Mouse (Mus musculus): ENCODE measurements around the gene Tenm3. TPM values are rescaled to one million over a fixed set of nuclear protein-coding genes. Genes with fewer than 3 reads are reported as not detected.

Tenm3 gene
- polyA plus RNA-seq, 1 experiment from 2014 or later: 48.5 TPM

- Histone ChIP-seq H3K9me3 (replicated peaks) (no peaks in the 10 kb centered on the region), H3K27me3 (ENCODE audit: low read depth, poor library complexity, severe bottlenecking) (0 out of 2 replicates have a peak, but pooled peaks cover 7% of the 10 kb centered on the region), H3K4me3 (peak overlapping the region; percentile 46), H3K4me1 (peaks cover 49% of the 10 kb centered on the region), H3K27ac (peak overlapping the region; percentile 81), H3K36me3 (peaks cover 4% of the 10 kb centered on the region)
- no peak for DNase-seq (ENCODE audit: low spot score)
- 24% methylated on average over 16 of the region's 16 CpGs for WGBS
Measured at GRCm38 (mm10) chr8:48221724-48222428, 621.9 kb downstream of the Tenm3 start.

- peaks cover 49% of the 10 kb centered on the region for H3K4me1 ChIP-seq
- 78% methylated on average over 11 of the region's 11 CpGs for WGBS
- no peak for DNase-seq (ENCODE audit: low spot score)
- H3K27ac ChIP-seq: peak overlapping the region; percentile 68
- peaks cover 12% of the 10 kb centered on the region; the same call in 1 of the 2 replicates for H3K27me3 ChIP-seq (ENCODE audit: low read depth, poor library complexity, severe bottlenecking)
- H3K36me3 ChIP-seq: no peaks in the 10 kb centered on the region
- no peaks in the 10 kb centered on the region for H3K9me3 ChIP-seq (replicated peaks)
- peak overlapping the region; percentile 46 for H3K4me3 ChIP-seq
Measured at GRCm38 (mm10) chr8:48221304-48221703, 622.4 kb downstream of the Tenm3 start.

GRCm38 (mm10) chr8:48220529-48221181, 623.1 kb downstream of the Tenm3 start:
- peak overlapping the region; percentile 68 for H3K27ac ChIP-seq
- DNase-seq (ENCODE audit: low spot score): peak; percentile 72
- no peaks in the 10 kb centered on the region for H3K36me3 ChIP-seq
- H3K4me3 ChIP-seq: peak overlapping the region; percentile 46; the same call in 1 of the 2 replicates
- 52% methylated on average over 25 of the region's 25 CpGs for WGBS
- H3K9me3 ChIP-seq (replicated peaks): no peaks in the 10 kb centered on the region
- peaks cover 18% of the 10 kb centered on the region for H3K27me3 ChIP-seq (ENCODE audit: low read depth, poor library complexity, severe bottlenecking)
- H3K4me1 ChIP-seq: peaks cover 49% of the 10 kb centered on the region

DNA sequence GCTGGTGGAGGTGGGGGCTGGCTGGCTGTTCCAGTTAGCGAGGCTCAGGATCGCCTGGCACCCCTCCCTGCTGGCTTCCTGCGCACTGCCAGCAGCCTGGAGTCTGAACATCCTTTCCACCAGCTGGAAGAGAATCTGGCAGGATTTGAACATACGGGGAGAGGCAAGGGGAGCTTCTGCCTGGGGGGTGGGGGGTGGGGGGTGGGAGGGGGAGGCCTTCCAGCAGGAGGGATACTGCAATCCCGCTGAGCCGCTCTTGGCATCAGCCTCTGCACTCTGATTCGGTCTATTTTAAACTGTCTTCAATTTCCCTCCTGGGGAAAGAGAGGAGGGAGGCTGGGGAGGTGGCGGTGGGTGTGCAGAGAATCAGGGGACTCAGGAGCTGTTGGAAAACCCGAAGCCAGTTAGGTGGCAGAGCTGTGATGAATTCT, 628.7 kb downstream of the Tenm3 start:
- Histone ChIP-seq H3K36me3 (no peaks in the 10 kb centered on the region), H3K4me3 (no peak overlapping the region), H3K27ac (peak overlapping the region; percentile 34; the same call in 1 of the 2 replicates), H3K9me3 (replicated peaks) (no peaks in the 10 kb centered on the region), H3K27me3 (ENCODE audit: low read depth, poor library complexity, severe bottlenecking) (peaks cover 23% of the 10 kb centered on the region), H3K4me1 (peaks cover 19% of the 10 kb centered on the region)
- DNase-seq (ENCODE audit: low spot score): no peak
- WGBS: 44% methylated on average over 9 of the region's 9 CpGs

GRCm38 (mm10) chr8:48214386-48214785, 629.4 kb downstream of the Tenm3 start:
- no peak overlapping the region for H3K27ac ChIP-seq
- peaks cover 23% of the 10 kb centered on the region for H3K27me3 ChIP-seq (ENCODE audit: low read depth, poor library complexity, severe bottlenecking)
- no peaks in the 10 kb centered on the region for H3K9me3 ChIP-seq (replicated peaks)
- WGBS: 77% methylated on average over 6 of the region's 6 CpGs
- no peak overlapping the region for H3K4me3 ChIP-seq
- peaks cover 12% of the 10 kb centered on the region for H3K4me1 ChIP-seq
- DNase-seq (ENCODE audit: low spot score): no peak
- no peaks in the 10 kb centered on the region for H3K36me3 ChIP-seq

- Histone ChIP-seq H3K4me3 (no peak overlapping the region), H3K27ac (no peak overlapping the region), H3K9me3 (replicated peaks) (no peaks in the 10 kb centered on the region), H3K27me3 (ENCODE audit: low read depth, poor library complexity, severe bottlenecking) (peaks cover 18% of the 10 kb centered on the region), H3K4me1 (peaks cover 17% of the 10 kb centered on the region), H3K36me3 (no peaks in the 10 kb centered on the region)
- WGBS: 88% methylated on average over 9 of the region's 9 CpGs
- no peak for DNase-seq (ENCODE audit: low spot score)
Measured at GRCm38 (mm10) chr8:48211931-48212330, 631.8 kb downstream of the Tenm3 start.

GRCm38 (mm10) chr8:48207567-48207966, 636.2 kb downstream of the Tenm3 start:
- no peaks in the 10 kb centered on the region for H3K9me3 ChIP-seq (replicated peaks)
- no peak overlapping the region for H3K4me3 ChIP-seq
- DNase-seq (ENCODE audit: low spot score): no peak
- H3K4me1 ChIP-seq: peaks cover 36% of the 10 kb centered on the region
- no peaks in the 10 kb centered on the region; the same call in 1 of the 2 replicates for H3K27me3 ChIP-seq (ENCODE audit: low read depth, poor library complexity, severe bottlenecking)
- 94% methylated on average over 6 of the region's 6 CpGs for WGBS
- no peak overlapping the region for H3K27ac ChIP-seq
- H3K36me3 ChIP-seq: no peaks in the 10 kb centered on the region

DNA sequence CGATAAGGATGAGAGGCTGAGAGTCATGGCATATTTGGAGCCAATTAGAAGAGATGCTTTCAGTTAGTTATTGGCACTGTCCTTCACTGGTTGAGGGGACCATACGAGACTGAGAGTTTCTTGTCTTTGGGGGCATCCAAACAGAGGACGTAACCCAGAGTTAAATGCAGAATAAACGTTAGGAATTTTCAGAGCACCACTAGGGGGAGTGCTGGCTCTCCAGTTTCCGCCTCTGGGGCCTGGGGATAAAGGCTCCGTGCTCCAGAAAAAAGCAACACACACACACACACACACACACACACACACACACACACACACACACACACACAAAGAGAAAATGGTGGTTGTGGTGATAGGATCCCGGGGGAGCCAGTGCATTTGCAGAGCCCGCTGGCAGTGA, 636.8 kb downstream of the Tenm3 start:
- 77% methylated on average over 8 of the region's 8 CpGs for WGBS
- Histone ChIP-seq H3K36me3 (no peaks in the 10 kb centered on the region), H3K27me3 (ENCODE audit: low read depth, poor library complexity, severe bottlenecking) (no peaks in the 10 kb centered on the region), H3K4me1 (peaks cover 36% of the 10 kb centered on the region), H3K27ac (no peak overlapping the region), H3K9me3 (replicated peaks) (no peaks in the 10 kb centered on the region), H3K4me3 (no peak overlapping the region)
- DNase-seq (ENCODE audit: low spot score): no peak

DNA sequence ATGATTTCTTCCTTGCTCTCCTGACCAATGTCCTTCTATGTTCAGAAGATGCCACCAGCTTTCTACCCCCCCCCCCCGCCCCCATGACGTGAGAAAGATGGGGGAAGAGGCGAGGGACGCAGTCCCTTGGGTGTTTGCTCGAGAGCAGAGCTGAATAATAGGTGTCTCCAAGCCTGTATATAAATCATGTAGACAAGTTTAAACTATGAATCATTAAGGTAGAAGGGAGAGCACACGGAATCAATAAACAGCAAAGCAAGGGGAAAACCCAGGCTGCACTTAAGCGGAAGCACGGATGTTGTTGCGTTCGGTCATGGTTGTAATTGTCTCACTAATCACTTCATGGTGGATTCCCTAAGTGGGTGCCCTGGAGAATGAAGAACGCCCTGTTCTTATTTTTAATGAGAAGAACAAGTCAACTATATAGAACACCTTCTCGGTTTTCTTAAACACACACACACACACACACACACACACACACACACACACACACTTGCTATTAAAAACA, 638.9 kb downstream of the Tenm3 start:
- H3K36me3 ChIP-seq: no peaks in the 10 kb centered on the region
- WGBS: 38% methylated on average over 12 of the region's 12 CpGs
- no peaks in the 10 kb centered on the region for H3K27me3 ChIP-seq (ENCODE audit: low read depth, poor library complexity, severe bottlenecking)
- H3K9me3 ChIP-seq (replicated peaks): no peaks in the 10 kb centered on the region
- H3K4me3 ChIP-seq: no peak overlapping the region
- no peak for DNase-seq (ENCODE audit: low spot score)
- H3K4me1 ChIP-seq: peaks cover 36% of the 10 kb centered on the region
- peak overlapping the region; percentile 31 for H3K27ac ChIP-seq

GRCm38 (mm10) chr8:48204114-48204837, 639.5 kb downstream of the Tenm3 start:
- no peaks in the 10 kb centered on the region for H3K36me3 ChIP-seq
- DNase-seq (ENCODE audit: low spot score): no peak
- no peak overlapping the region for H3K4me3 ChIP-seq
- H3K4me1 ChIP-seq: peaks cover 36% of the 10 kb centered on the region
- H3K27ac ChIP-seq: peak overlapping the region; percentile 46
- WGBS: 76% methylated on average over 13 of the region's 13 CpGs
- H3K9me3 ChIP-seq (replicated peaks): no peaks in the 10 kb centered on the region
- H3K27me3 ChIP-seq (ENCODE audit: low read depth, poor library complexity, severe bottlenecking): no peaks in the 10 kb centered on the region

GRCm38 (mm10) chr8:48203611-48204010, 640.1 kb downstream of the Tenm3 start:
- Histone ChIP-seq H3K36me3 (no peaks in the 10 kb centered on the region), H3K27me3 (ENCODE audit: low read depth, poor library complexity, severe bottlenecking) (no peaks in the 10 kb centered on the region), H3K4me3 (no peak overlapping the region), H3K27ac (peak overlapping the region; percentile 46; the same call in 1 of the 2 replicates), H3K9me3 (replicated peaks) (no peaks in the 10 kb centered on the region), H3K4me1 (peaks cover 36% of the 10 kb centered on the region)
- 84% methylated on average over 9 of the region's 9 CpGs for WGBS
- DNase-seq (ENCODE audit: low spot score): no peak

DNA sequence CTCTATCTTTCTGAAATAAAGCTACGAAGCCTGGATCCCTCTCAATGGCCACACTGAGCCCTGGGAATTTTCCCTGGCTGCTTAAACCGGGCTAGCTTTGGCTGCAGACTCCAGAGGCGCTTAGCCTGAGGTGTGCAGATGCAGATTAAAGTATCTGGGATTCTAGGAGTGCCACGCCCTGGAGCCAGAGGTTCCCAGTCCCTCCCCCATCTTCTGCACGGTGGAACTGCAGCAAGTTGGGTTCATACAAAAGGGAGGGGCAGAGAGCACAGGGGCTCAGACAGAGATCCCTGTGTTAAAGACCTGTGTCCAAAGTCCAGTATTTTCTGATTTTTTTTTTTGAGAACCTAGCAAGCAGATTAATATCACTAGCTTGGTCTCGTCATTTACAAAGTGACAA, 640.6 kb downstream of the Tenm3 start:
- no peaks in the 10 kb centered on the region for H3K27me3 ChIP-seq (ENCODE audit: low read depth, poor library complexity, severe bottlenecking)
- DNase-seq (ENCODE audit: low spot score): no peak
- H3K4me3 ChIP-seq: no peak overlapping the region
- 68% methylated on average over 6 of the region's 6 CpGs for WGBS
- peaks cover 36% of the 10 kb centered on the region for H3K4me1 ChIP-seq
- no peaks in the 10 kb centered on the region for H3K9me3 ChIP-seq (replicated peaks)
- no peaks in the 10 kb centered on the region for H3K36me3 ChIP-seq
- no peak overlapping the region for H3K27ac ChIP-seq

GRCm38 (mm10) chr8:48202632-48203031, 641.1 kb downstream of the Tenm3 start:
- H3K4me1 ChIP-seq: peaks cover 31% of the 10 kb centered on the region
- 79% methylated on average over 3 of the region's 3 CpGs for WGBS

More at GRCm38 (mm10) chr8:48202632-48203031, 641.1 kb downstream of the Tenm3 start:
- Histone ChIP-seq H3K27ac (no peak overlapping the region), H3K36me3 (no peaks in the 10 kb centered on the region), H3K4me3 (no peak overlapping the region), H3K9me3 (replicated peaks) (no peaks in the 10 kb centered on the region), H3K27me3 (ENCODE audit: low read depth, poor library complexity, severe bottlenecking) (no peaks in the 10 kb centered on the region)
- DNase-seq (ENCODE audit: low spot score): no peak
